Comparison of ENCODE assay signal across 21 mouse cellular contexts in the genomic region with DNA sequence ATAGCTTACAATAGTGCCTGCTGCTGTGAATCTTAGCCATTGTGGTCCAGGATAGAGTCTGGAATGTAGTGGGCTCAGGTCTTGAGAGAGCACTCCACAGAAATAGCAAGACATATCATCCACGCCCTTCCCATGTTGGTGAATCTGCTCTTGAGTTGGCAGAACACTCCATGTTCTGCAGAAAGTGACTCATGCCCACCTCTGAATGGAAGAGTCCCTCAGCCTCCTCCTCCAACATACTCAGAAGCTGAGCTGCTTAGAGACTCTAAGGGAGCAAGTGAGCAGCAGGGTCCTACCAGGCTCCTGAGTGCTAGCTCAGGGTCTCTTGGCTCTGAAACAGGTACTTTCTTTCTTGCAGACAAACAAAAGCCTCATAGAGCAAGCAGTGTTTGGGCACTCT.
DNase-seq lines count a peak whose midpoint lies in the region; ATAC-seq and TF ChIP-seq lines count a peak whose summit lies in the region.
"Had no signal": no experiment of that assay in that cellular context is flagged by ENCODE, and none has a peak within 500 bp of the region (broad histone marks: within the 10 kb centered on the region; RNA-seq: fewer than 3 reads in every experiment).

No protein-coding gene starts in this region.

- H3K4me1 ChIP-seq in forebrain, postnatal 0 days (ENCODE audit: insufficient read depth), result peaks cover 11% of the 10 kb centered on the region; the same call in 1 of the 2 replicates
- peaks cover 37% of the 10 kb centered on the region for H3K4me1 ChIP-seq in forebrain, embryonic 12.5 days
- H3K4me1 ChIP-seq in kidney, embryonic 16.5 days (ENCODE audit: insufficient read depth, low read length), result peaks cover 4% of the 10 kb centered on the region
- H3K4me1 ChIP-seq: liver, embryonic 12.5 days; megakaryocyte, embryonic 14.5 days had no signal

- no peak overlapping the region for H3K4me2 ChIP-seq in forebrain, postnatal 0 days (ENCODE audit: low read depth)
- no peak overlapping the region for H3K4me2 ChIP-seq in forebrain, embryonic 12.5 days
- H3K4me2 ChIP-seq in kidney, embryonic 16.5 days (replicated peaks; ENCODE audit: low read depth, low read length), result no peak overlapping the region
- H3K4me2 ChIP-seq: embryonic facial prominence, embryonic 13.5 days; heart, embryonic 15.5 days; kidney, embryonic 15.5 days; liver, embryonic 12.5 days had no signal

- no peak overlapping the region for H3K4me3 ChIP-seq in forebrain, postnatal 0 days (ENCODE audit: low read depth, low read length)
- no peak overlapping the region for H3K4me3 ChIP-seq in forebrain, embryonic 12.5 days (replicated peaks)
- H3K4me3 ChIP-seq in kidney, embryonic 16.5 days (ENCODE audit: low read length), result no peak overlapping the region
- H3K4me3 ChIP-seq: embryonic facial prominence, embryonic 13.5 days; heart, adult 2 months; heart, embryonic 15.5 days; kidney, embryonic 15.5 days; liver, embryonic 12.5 days; megakaryocyte, embryonic 14.5 days had no signal

- no peak overlapping the region for H3K9ac ChIP-seq in forebrain, postnatal 0 days
- H3K9ac ChIP-seq in forebrain, embryonic 12.5 days, result no peak overlapping the region
- no peak overlapping the region for H3K9ac ChIP-seq in kidney, embryonic 16.5 days (replicated peaks; ENCODE audit: low read length)
- H3K9ac ChIP-seq: embryonic facial prominence, embryonic 13.5 days; heart, embryonic 15.5 days; kidney, embryonic 15.5 days; liver, embryonic 12.5 days had no signal

- no peaks in the 10 kb centered on the region for H3K9me3 ChIP-seq in forebrain, postnatal 0 days (ENCODE audit: low read length)
- H3K9me3 ChIP-seq in forebrain, embryonic 12.5 days, result no peaks in the 10 kb centered on the region
- no peaks in the 10 kb centered on the region for H3K9me3 ChIP-seq in kidney, embryonic 16.5 days (ENCODE audit: low read length)
- H3K9me3 ChIP-seq: embryonic facial prominence, embryonic 13.5 days; heart, embryonic 15.5 days; kidney, embryonic 15.5 days; liver, embryonic 12.5 days; megakaryocyte, embryonic 14.5 days had no signal

- WGBS in forebrain, postnatal 0 days, result 91% methylated on average over 1 of the region's 1 CpGs
- WGBS in forebrain, embryonic 12.5 days, result 86% methylated on average over 1 of the region's 1 CpGs
- 85% methylated on average over 1 of the region's 1 CpGs for WGBS in kidney, embryonic 16.5 days

- DNase-seq in forebrain, postnatal 0 days, result peak; percentile 21
- no peak for DNase-seq in kidney, adult 8-10 months
- DNase-seq in right cerebral cortex, postnatal 25 days, result peak; percentile 40
- no peak for DNase-seq in right cerebral cortex, postnatal 10 days (ENCODE audit: low spot score in 2 of 2)
- peak; percentile 79 for DNase-seq in telencephalon, adult 2 months (ENCODE audit: low read depth, low spot score)
- DNase-seq: cerebellum, adult 9-10 months; gastrocnemius, postnatal 25 days; heart, adult 2 months; lung, adult 2 months; retina, postnatal 1 day; thymus, adult 18-20 months had no signal

- TF ChIP-seq CTCF in forebrain, postnatal 0 days (IDR thresholded peaks at IDR 0.05; ENCODE audit: low read depth), result no peak

- ATAC-seq in forebrain, postnatal 0 days, result 0 out of 2 replicates have a peak, but pooled peaks have one; percentile 6
- ATAC-seq in forebrain, embryonic 12.5 days (ENCODE audit: low FRiP score), result no peak
- no peak for ATAC-seq in kidney, embryonic 16.5 days (ENCODE audit: low FRiP score, low TSS enrichment)
- no peak for ATAC-seq in cerebellum, adult (ENCODE audit: insufficient number of reproducible peaks, low FRiP score, low TSS enrichment)
- ATAC-seq: intestine, embryonic 16.5 days; liver, embryonic 12.5 days had no signal

- H3K36me3 ChIP-seq in forebrain, postnatal 0 days (ENCODE audit: insufficient read depth), result no peaks in the 10 kb centered on the region
- H3K36me3 ChIP-seq in forebrain, embryonic 12.5 days (replicated peaks), result no peaks in the 10 kb centered on the region
- no peaks in the 10 kb centered on the region for H3K36me3 ChIP-seq in kidney, embryonic 16.5 days (ENCODE audit: insufficient read depth, low read length)
- H3K36me3 ChIP-seq: embryonic facial prominence, embryonic 13.5 days; heart, embryonic 15.5 days; kidney, embryonic 15.5 days; liver, embryonic 12.5 days had no signal

- H3K27ac ChIP-seq in forebrain, postnatal 0 days (ENCODE audit: low read depth, low read length), result 0 out of 2 replicates have a peak overlapping the region, but pooled peaks have one; percentile 9
- H3K27ac ChIP-seq in forebrain, embryonic 12.5 days, result no peak overlapping the region
- H3K27ac ChIP-seq in kidney, embryonic 16.5 days (ENCODE audit: low read length), result 0 out of 2 replicates have a peak overlapping the region, but pooled peaks have one; percentile 1
- H3K27ac ChIP-seq: embryonic facial prominence, embryonic 13.5 days; heart, adult 2 months; heart, embryonic 15.5 days; kidney, embryonic 15.5 days; liver, embryonic 12.5 days had no signal

- no peaks in the 10 kb centered on the region for H3K27me3 ChIP-seq in forebrain, postnatal 0 days (ENCODE audit: insufficient read depth, low read length)
- no peaks in the 10 kb centered on the region for H3K27me3 ChIP-seq in forebrain, embryonic 12.5 days
- H3K27me3 ChIP-seq in kidney, embryonic 16.5 days (ENCODE audit: insufficient read depth, low read length), result no peaks in the 10 kb centered on the region
- H3K27me3 ChIP-seq: CH12.LX; embryonic facial prominence, embryonic 13.5 days; heart, embryonic 15.5 days; kidney, embryonic 15.5 days; liver, embryonic 12.5 days had no signal

Comparison
In these comparisons a context has a peak if more than half of its experiments do, and no peak if none do; other contexts are left out.
1. DNase-seq: peak in forebrain, postnatal 0 days (single experiment), right cerebral cortex, postnatal 25 days (single experiment) and telencephalon, adult 2 months (single experiment); none in kidney, adult 8-10 months (0 of 2) and right cerebral cortex, postnatal 10 days (0 of 2).